Mouse (Mus musculus) intestine, embryonic 16.5 days (tissue): Measurements from ENCODE around the gene Bcorl1. TPM values are rescaled to one million over a fixed set of nuclear protein-coding genes. Genes with fewer than 3 reads are reported as not detected.
A peak's percentile ranks its signal among the peaks of the same experiment; 100 is the strongest.

Experiments used
- ATAC-seq: fragments of 200-750 bp; cut with Nextera tagmentation; 2 replicates; pipeline ENCODE4 v1.8.0; 2017; ENCODE audit warnings: moderate TSS enrichment, moderate library complexity
- H3K27ac ChIP-seq: fragments of 300-500 bp; sonication (generic); 2 replicates; pipeline ENCODE4 v1.5.1; 2014; ENCODE audit warnings: mild to moderate bottlenecking, low read length
- H3K27me3 ChIP-seq: fragments of 300-500 bp; sonication (generic); replicated peaks from 2 replicates; pipeline ENCODE4 v1.6.1; 2014; ENCODE audit warnings: low read length, control low read depth, mixed read lengths; ENCODE audit not compliant: control insufficient read depth, insufficient read depth
- H3K36me3 ChIP-seq: fragments of 300-500 bp; sonication (generic); 2 replicates; pipeline ENCODE4 v1.6.1; 2014; ENCODE audit warnings: low read length, control low read depth; ENCODE audit not compliant: control insufficient read depth, insufficient read depth
- H3K4me1 ChIP-seq: fragments of 300-500 bp; sonication (generic); 2 replicates; pipeline ENCODE4 v1.6.1; 2014; ENCODE audit warnings: low read length, control low read depth, mixed read lengths; ENCODE audit not compliant: control insufficient read depth, insufficient read depth
- H3K4me2 ChIP-seq: fragments of 300-500 bp; sonication (generic); 2 replicates; pipeline ENCODE4 v1.6.1; 2014; ENCODE audit warnings: low read depth, low read length, control low read depth
- H3K4me3 ChIP-seq: fragments of 300-500 bp; sonication (generic); 2 replicates; pipeline ENCODE4 v1.5.1; 2014; ENCODE audit warnings: mild to moderate bottlenecking, low read length
- H3K9ac ChIP-seq: fragments of 300-500 bp; sonication (generic); 2 replicates; pipeline ENCODE4 v1.6.1; 2014; ENCODE audit warnings: low read depth, low read length
- H3K9me3 ChIP-seq: fragments of 300-500 bp; sonication (generic); 2 replicates; pipeline ENCODE4 v1.6.1; 2016; ENCODE audit warnings: low read length, control low read depth; ENCODE audit not compliant: control insufficient read depth
- WGBS: fragments of 180-500 bp; shearing (Covaris S2); extraction: QIAGEN DNeasy Blood & Tissue Kit; methylation state at CpG from one replicate; pipeline ENCODE4 v1.1.7; 2014; 5-methylcytosine and 5-hydroxymethylcytosine counted together
- polyA plus RNA-seq: library from polyadenylated mRNA; unstranded; fragments of >200 nt; fragmentation: Nextera tagmentation; extraction: Ambion mirVana; gene quantifications from 2 replicates; pipeline ENCODE4 v1.2.1, GENCODE M21; 2015

The Bcorl1 gene
- polyA plus RNA-seq, 1 experiment from 2014 or later, result 3.2 TPM

- Histone ChIP-seq H3K27me3 (no peaks in the 10 kb centered on the region), H3K36me3 (peaks cover 6% of the 10 kb centered on the region), H3K9me3 (no peaks in the 10 kb centered on the region), H3K4me2 (no peak overlapping the region), H3K4me1 (0 out of 2 replicates have a peak, but pooled peaks cover 7% of the 10 kb centered on the region), H3K4me3 (no peak overlapping the region), H3K27ac (no peak overlapping the region), H3K9ac (no peak overlapping the region)
- ATAC-seq, result no peak
- WGBS, result 92% methylated on average over 9 of the region's 9 CpGs
Observed at GRCm38 (mm10) chrX:48367841-48368240, 26.7 kb downstream of the Bcorl1 start.

- H3K27ac ChIP-seq, result no peak overlapping the region
- no peaks in the 10 kb centered on the region for H3K9me3 ChIP-seq
- H3K36me3 ChIP-seq, result no peaks in the 10 kb centered on the region
- H3K27me3 ChIP-seq, result no peaks in the 10 kb centered on the region
- no peak overlapping the region for H3K4me3 ChIP-seq
- WGBS, result 49% methylated on average over 7 of the region's 7 CpGs
- no peak overlapping the region for H3K9ac ChIP-seq
- no peaks in the 10 kb centered on the region for H3K4me1 ChIP-seq
- no peak for ATAC-seq
- no peak overlapping the region for H3K4me2 ChIP-seq
Observed at GRCm38 (mm10) chrX:48383643-48384042, 42.5 kb downstream of the Bcorl1 start.

- Histone ChIP-seq H3K27me3 (no peaks in the 10 kb centered on the region), H3K36me3 (no peaks in the 10 kb centered on the region), H3K27ac (no peak overlapping the region), H3K9me3 (no peaks in the 10 kb centered on the region), H3K4me1 (no peaks in the 10 kb centered on the region), H3K9ac (no peak overlapping the region), H3K4me3 (no peak overlapping the region), H3K4me2 (no peak overlapping the region)
- WGBS, result 55% methylated on average over 3 of the region's 4 CpGs
- ATAC-seq, result no peak
Observed at GRCm38 (mm10) chrX:48385927-48386326, 44.8 kb downstream of the Bcorl1 start.

- no peaks in the 10 kb centered on the region for H3K27me3 ChIP-seq
- H3K4me1 ChIP-seq, result no peaks in the 10 kb centered on the region
- no peaks in the 10 kb centered on the region for H3K36me3 ChIP-seq
- ATAC-seq, result no peak
- no peaks in the 10 kb centered on the region for H3K9me3 ChIP-seq
- H3K4me3 ChIP-seq, result no peak overlapping the region
- no peak overlapping the region for H3K27ac ChIP-seq
- WGBS, result 83% methylated on average over 6 of the region's 6 CpGs
- H3K9ac ChIP-seq, result no peak overlapping the region
- H3K4me2 ChIP-seq, result no peak overlapping the region
Observed at GRCm38 (mm10) chrX:48389380-48389779, 48.2 kb downstream of the Bcorl1 start.

- no peak for ATAC-seq
- Histone ChIP-seq H3K36me3 (peaks cover 9% of the 10 kb centered on the region; the same call in 1 of the 2 replicates), H3K4me1 (no peaks in the 10 kb centered on the region), H3K4me2 (no peak overlapping the region), H3K27ac (no peak overlapping the region), H3K9me3 (no peaks in the 10 kb centered on the region), H3K4me3 (no peak overlapping the region), H3K27me3 (no peaks in the 10 kb centered on the region), H3K9ac (no peak overlapping the region)
- 83% methylated on average over 4 of the region's 4 CpGs for WGBS
Observed at GRCm38 (mm10) chrX:48399994-48400393, 58.8 kb downstream of the Bcorl1 start.

- Histone ChIP-seq H3K9ac (no peak overlapping the region), H3K4me2 (no peak overlapping the region), H3K27ac (no peak overlapping the region; the same call in 1 of the 2 replicates), H3K4me3 (no peak overlapping the region), H3K36me3 (peaks cover 9% of the 10 kb centered on the region; the same call in 1 of the 2 replicates), H3K4me1 (no peaks in the 10 kb centered on the region), H3K9me3 (no peaks in the 10 kb centered on the region), H3K27me3 (no peaks in the 10 kb centered on the region)
- 32% methylated on average over 3 of the region's 3 CpGs for WGBS
- no peak for ATAC-seq
Observed at GRCm38 (mm10) chrX:48405141-48405540, 64.0 kb downstream of the Bcorl1 start.

GRCm38 (mm10) chrX:48409611-48410387 is 68.6 kb downstream of the Bcorl1 start:
- peak overlapping the region; percentile 33; the same call in 1 of the 2 replicates for H3K27ac ChIP-seq
- H3K27me3 ChIP-seq, result no peaks in the 10 kb centered on the region
- H3K4me1 ChIP-seq, result no peaks in the 10 kb centered on the region
- H3K36me3 ChIP-seq, result no peaks in the 10 kb centered on the region
- H3K4me3 ChIP-seq, result peak overlapping the region; percentile 47
- WGBS, result 15% methylated on average over 33 of the region's 36 CpGs
- ATAC-seq, result peak; percentile 91
- H3K4me2 ChIP-seq, result peak overlapping the region; percentile 47
- H3K9me3 ChIP-seq, result no peaks in the 10 kb centered on the region
- H3K9ac ChIP-seq, result peak overlapping the region; percentile 33; the same call in 1 of the 2 replicates

- 25% methylated on average over 7 of the region's 7 CpGs for WGBS
- Histone ChIP-seq H3K27ac (peak overlapping the region; percentile 33; the same call in 1 of the 2 replicates), H3K4me3 (peak overlapping the region; percentile 47), H3K36me3 (no peaks in the 10 kb centered on the region), H3K9me3 (no peaks in the 10 kb centered on the region), H3K9ac (no peak overlapping the region), H3K4me2 (peak overlapping the region; percentile 47; the same call in 1 of the 2 replicates), H3K4me1 (no peaks in the 10 kb centered on the region), H3K27me3 (no peaks in the 10 kb centered on the region)
- ATAC-seq, result peak; percentile 6; the same call in 1 of the 2 replicates
Observed at GRCm38 (mm10) chrX:48410388-48410776, 69.2 kb downstream of the Bcorl1 start.

- H3K4me3 ChIP-seq, result no peak overlapping the region
- no peak overlapping the region for H3K27ac ChIP-seq
- no peak overlapping the region for H3K9ac ChIP-seq
- H3K9me3 ChIP-seq, result no peaks in the 10 kb centered on the region
- H3K4me1 ChIP-seq, result no peaks in the 10 kb centered on the region
- no peaks in the 10 kb centered on the region for H3K36me3 ChIP-seq
- no peak for ATAC-seq
- H3K27me3 ChIP-seq, result no peaks in the 10 kb centered on the region
- WGBS, result 75% methylated on average over 6 of the region's 6 CpGs
- H3K4me2 ChIP-seq, result no peak overlapping the region
Observed at GRCm38 (mm10) chrX:48412629-48413028, 71.5 kb downstream of the Bcorl1 start.
